Mouse (Mus musculus) large intestine, adult 2 months (tissue): ENCODE results near the gene Efna2. TPM values are rescaled to one million over a fixed set of nuclear protein-coding genes. Genes with fewer than 3 reads are reported as not detected.

ENCODE experiments used
- DNase-seq: peaks from one replicate; pipeline ENCODE4 v3.0.0-alpha.2; 2012; ENCODE audit warnings: low read depth, low spot score
- WGBS: fragments of 180-500 bp; shearing (Covaris S2); methylation state at CpG from one replicate; pipeline ENCODE4 v1.1.7; 2018; 5-methylcytosine and 5-hydroxymethylcytosine counted together
- polyA plus RNA-seq: library from polyadenylated mRNA; depleted of rRNA; stranded (reverse); fragments of >200 nt; gene quantifications from 2 replicates; pipeline ENCODE4 v1.2.3, GENCODE M21; 2012

Gene Efna2
- polyA plus RNA-seq, 1 experiment = 1.1 TPM

- WGBS = 45% methylated on average over 3 of the region's 3 CpGs
Measured at GRCm38 (mm10) chr10:80152873-80153260, 26.4 kb upstream of the Efna2 start.

GRCm38 (mm10) chr10:80153713-80154112 is 25.6 kb upstream of the Efna2 start:
- 80% methylated on average over 19 of the region's 19 CpGs for WGBS
- no peak for DNase-seq

More at GRCm38 (mm10) chr10:80152873-80153260, 26.4 kb upstream of the Efna2 start:
- no peak for DNase-seq

DNA sequence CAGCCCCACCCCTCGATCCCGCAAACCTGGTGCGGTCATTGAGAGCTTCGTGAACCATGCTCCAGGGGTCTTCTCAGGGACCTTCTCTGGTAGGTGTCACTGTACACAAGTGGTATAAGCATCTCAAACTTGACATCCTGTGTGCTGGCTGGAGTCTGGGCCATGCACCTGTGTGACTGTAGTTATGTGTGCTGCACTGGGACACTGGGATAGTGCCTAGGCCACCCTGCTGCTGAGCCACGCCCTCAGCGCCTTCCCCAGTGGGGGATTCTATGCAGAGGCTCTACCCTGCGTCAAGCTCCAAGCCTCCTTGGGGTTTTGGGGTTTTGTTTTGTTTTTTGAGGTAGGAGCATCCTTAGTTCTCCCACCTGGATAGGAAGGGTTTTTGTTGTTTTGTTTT is 24.9 kb upstream of the Efna2 start:
- WGBS = 87% methylated on average over 7 of the region's 7 CpGs
- DNase-seq = no peak

DNA sequence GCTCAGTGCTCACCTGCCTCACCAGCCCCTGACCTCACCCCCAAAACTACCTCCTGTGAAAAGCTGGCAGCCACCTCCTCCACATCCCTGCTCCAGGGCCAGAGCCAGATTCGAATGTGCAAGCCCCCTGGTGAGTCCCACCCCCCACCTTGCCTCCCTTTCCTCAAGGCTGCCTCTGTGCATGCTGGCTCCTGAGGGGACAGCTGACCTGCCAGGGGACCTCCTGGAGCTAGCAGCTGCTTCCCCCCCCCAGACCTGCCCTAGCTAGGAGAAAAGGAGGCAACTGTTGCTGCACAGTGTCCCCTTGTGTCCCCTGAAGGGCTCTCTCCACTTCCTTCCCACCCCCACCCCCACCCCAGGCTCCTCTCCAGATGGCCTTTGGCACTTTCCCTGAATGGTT is 24.0 kb upstream of the Efna2 start:
- WGBS = 74% methylated on average over 1 of the region's 1 CpGs
- DNase-seq = no peak

- WGBS = 80% methylated on average over 29 of the region's 29 CpGs
- no peak for DNase-seq
Measured at GRCm38 (mm10) chr10:80156002-80156751, 23.1 kb upstream of the Efna2 start.

DNA sequence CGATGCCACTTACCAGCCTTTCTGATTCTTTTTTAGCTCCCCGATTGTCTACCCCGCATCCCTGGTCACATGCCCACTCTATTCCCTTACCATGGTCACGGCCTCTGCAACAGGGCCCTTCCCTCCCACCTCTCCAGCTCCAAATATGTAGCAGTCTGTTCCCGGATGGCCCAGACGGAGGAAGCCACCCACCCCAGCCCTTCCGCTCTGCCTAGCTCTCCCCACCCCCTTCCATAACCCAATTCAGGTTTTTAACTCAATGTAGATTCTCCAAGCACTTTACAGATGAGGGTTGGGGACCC is 22.6 kb upstream of the Efna2 start:
- DNase-seq = no peak
- WGBS = 73% methylated on average over 7 of the region's 7 CpGs

- WGBS = 66% methylated on average over 15 of the region's 15 CpGs
- no peak for DNase-seq
Measured at GRCm38 (mm10) chr10:80157141-80157929, 21.9 kb upstream of the Efna2 start.

DNA sequence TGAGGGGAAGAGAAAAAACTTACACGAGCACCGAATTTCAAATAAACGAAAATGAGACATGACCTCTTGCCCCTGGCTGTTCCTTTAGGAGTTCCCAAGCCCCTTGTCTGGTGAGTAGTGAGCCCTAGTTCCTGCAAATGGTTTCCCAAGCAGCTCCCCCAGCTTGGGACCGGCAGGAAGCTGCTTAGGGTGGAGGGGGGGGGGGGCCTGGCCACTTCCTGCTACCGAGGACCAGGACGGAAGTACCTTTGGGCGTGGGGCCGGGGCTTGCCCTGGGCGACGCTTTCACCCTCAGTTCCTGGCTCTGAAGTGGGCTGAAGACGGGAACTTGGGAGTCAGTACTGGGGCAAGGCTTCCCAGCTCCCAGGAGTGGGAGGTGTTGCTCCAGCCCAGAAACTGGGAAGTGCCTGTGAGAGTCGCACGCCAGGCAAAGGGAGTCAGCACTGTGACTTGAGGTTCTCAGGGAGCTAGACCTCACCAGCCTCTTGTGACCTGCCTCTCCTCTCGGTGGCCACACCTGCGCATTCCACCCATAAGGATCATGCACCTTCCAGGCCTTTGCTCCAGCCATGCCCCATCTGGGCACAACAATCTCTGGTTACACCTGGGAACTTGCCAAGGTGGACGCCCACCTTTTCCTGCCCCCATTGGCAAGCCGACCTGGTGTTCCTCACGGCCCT is 20.8 kb upstream of the Efna2 start:
- 4% methylated on average over 18 of the region's 18 CpGs for WGBS
- DNase-seq = no peak

GRCm38 (mm10) chr10:80159021-80159560 is 20.2 kb upstream of the Efna2 start:
- WGBS = 14% methylated on average over 12 of the region's 12 CpGs
- DNase-seq = no peak

DNA sequence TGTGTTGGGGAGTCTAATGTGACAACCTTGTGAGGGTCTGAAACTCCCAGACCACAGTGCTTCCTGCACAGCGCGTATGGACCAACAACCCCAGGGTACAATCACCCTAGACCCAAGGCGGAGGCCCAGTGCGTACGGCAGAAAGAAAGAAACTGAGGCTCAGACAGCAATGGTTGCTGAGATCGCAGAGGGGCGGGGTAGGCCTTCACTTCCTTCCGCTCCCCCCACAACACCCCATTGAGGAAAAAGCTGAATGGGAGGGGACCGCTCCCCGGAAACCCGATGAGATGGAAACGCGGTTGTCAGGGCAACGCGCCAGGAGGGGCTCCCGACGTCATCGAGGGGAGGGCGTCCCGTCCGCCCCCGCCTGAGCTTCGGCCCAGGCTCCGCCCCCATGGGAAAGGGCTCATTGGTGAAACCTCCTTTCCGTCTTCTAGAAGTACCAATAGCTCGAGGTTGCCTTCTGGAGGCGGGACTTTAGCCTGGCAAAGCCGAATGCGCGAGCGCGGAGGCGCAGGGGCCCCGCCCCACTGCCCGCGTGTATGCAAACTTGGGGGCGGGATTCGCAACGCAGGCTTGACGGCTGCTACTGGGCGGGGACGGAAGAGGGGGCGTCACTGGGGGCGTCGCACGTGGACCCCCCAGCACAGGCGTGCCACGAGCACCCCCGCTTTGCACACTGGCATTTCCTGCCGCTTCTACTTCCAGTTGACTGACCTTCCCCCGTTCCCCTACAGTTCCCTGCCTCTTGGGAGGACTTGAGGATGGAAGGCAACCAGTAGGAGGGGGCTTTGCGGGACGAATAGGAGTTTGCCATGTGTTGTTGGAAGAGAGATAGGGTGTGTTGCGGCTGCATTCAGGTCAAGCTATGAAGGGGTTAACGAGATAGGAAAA is 19.5 kb upstream of the Efna2 start:
- WGBS = under 1% methylated on average over 55 of the region's 55 CpGs

GRCm38 (mm10) chr10:80160455-80161371 is 18.6 kb upstream of the Efna2 start:
- WGBS = 2% methylated on average over 33 of the region's 33 CpGs
- DNase-seq = no peak

More for the DNA sequence above, 19.5 kb upstream of the Efna2 start:
- no peak for DNase-seq

- no peak for DNase-seq
- 9% methylated on average over 7 of the region's 7 CpGs for WGBS
Measured at GRCm38 (mm10) chr10:80161522-80162242, 17.6 kb upstream of the Efna2 start.

DNA sequence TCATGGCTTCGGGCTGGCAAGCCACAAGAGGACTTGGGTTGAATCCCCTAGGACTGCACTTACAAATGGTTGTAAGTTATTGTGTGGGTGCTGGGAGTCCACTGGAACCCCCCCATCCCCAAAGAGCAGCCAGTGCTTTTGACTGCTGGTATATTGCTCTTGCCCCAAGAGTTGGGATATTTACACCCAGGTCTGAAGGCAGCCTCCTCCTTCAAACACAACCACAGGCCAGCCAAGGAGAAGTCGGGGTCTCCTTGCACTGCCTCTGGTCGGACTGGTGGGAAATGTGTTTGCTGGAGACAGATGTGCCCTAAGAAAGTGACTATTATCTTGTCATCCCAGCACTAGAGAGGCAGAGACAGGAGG is 17.1 kb upstream of the Efna2 start:
- DNase-seq = no peak
- 81% methylated on average over 3 of the region's 3 CpGs for WGBS

GRCm38 (mm10) chr10:80162716-80163299 is 16.5 kb upstream of the Efna2 start:
- WGBS = 80% methylated on average over 6 of the region's 6 CpGs

DNA sequence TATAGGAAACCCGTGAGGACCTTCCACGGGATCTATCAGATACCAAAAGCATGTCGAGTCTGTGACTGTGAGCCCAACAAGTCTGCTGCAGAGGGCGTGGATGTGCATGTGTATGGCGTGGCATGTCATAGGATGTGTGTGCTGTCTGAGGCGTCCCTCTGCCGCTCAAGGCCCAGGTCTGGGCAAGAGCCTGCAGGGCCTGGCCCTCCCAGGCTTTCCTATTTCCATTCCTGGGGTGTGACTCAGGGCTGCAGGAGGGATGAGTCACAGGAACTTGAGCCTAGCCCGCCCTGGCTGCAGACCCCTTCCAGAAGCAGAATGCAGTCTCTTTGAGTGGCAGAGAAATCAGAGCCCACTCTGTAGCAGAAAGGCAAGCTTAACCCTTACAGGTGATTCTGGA is 15.6 kb upstream of the Efna2 start:
- 49% methylated on average over 8 of the region's 8 CpGs for WGBS
- no peak for DNase-seq

More at GRCm38 (mm10) chr10:80162716-80163299, 16.5 kb upstream of the Efna2 start:
- DNase-seq = no peak

DNA sequence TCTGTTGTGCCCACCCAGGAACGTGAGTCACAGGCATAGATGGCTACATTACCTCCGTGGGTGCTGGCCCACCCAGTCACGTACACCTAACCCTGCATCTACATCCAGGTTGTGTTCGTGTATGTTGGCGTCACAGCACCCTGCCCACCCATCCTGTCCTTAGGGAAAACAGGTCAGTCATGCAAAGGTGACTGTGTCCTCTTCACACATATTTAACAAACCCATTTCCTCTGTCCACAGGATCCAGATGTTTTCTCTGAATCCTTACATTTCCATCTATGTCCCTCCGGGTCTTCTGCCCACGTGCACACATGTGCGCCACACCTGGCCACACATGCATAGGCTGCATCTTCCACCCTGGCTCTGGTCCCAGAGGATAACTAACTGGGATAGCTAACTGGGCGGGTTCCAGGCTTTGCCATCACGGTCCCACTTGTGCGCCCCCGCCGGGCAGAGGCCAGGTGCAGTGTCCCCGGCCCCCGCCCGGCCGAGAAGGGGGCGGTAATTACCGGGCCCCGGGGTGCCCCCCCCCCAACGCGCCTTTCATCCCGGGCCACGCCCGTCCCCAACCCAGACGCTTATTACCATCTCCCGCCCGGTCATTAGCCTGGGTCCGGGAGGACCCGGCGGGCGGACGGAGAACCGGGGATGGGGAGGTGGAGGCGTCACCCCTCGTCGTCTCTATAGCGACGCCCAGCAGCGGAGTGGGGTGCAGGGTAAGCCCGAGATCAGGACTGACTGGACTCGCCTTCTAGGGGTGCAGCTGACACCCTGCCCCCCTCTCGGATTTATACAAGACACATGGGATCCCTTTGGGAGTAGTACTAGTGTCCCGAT is 14.9 kb upstream of the Efna2 start:
- 8% methylated on average over 44 of the region's 44 CpGs for WGBS
- DNase-seq = no peak

GRCm38 (mm10) chr10:80164998-80165344 is 14.3 kb upstream of the Efna2 start:
- no peak for DNase-seq
- WGBS = 0% methylated on average over 17 of the region's 17 CpGs
